ENCODE assay signal across 14 mouse cellular contexts in the genomic region with DNA sequence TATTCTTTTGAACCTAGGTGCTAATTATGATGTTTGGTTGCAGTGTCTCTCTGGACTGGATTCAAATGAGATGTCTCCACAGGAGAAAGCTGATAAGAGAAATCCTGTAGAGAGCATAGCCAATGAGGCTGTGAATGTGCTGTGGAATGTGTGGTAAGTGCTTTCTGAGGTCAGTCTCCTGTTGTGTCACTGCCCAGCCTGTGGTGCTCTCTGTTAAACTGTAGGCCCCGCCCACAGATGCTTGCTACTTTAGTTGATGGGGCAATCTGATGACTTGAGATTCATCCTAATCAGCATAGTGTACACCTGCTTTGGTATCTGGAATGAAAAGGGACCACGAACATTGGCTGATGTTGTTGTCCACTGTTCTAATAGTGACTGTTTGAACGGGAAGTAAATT.
"Had no signal": no experiment of that assay in that cellular context is flagged by ENCODE, and none has a peak within 500 bp of the region (broad histone marks: within the 10 kb centered on the region; RNA-seq: fewer than 3 reads in every experiment).

No protein-coding gene starts in this region.

- H3K9me3 ChIP-seq: limb, embryonic 10.5 days; liver, embryonic 12.5 days; megakaryocyte, embryonic 14.5 days; midbrain, embryonic 15.5 days; neural tube, embryonic 12.5 days had no signal

- H3K4me2 ChIP-seq: liver, embryonic 12.5 days; midbrain, embryonic 11.5 days; midbrain, embryonic 15.5 days; neural tube, embryonic 12.5 days had no signal

- H3K9ac ChIP-seq: liver, embryonic 12.5 days; midbrain, embryonic 15.5 days; neural tube, embryonic 12.5 days had no signal

- ATAC-seq: liver, embryonic 12.5 days; midbrain, embryonic 15.5 days had no signal

- H3K4me3 ChIP-seq: left cerebral cortex, adult 2 months; limb, embryonic 10.5 days; liver, embryonic 12.5 days; megakaryocyte, embryonic 14.5 days; midbrain, embryonic 15.5 days; neural tube, embryonic 12.5 days had no signal

- DNase-seq: kidney, postnatal 10 days; kidney, postnatal 4 days; retina, postnatal 1 day; right cerebral cortex, postnatal 4 days; spleen, adult 18-20 months; thymus, adult 18-20 months; thymus, postnatal 14 days had no signal

- H3K27ac ChIP-seq: left cerebral cortex, adult 2 months; limb, embryonic 10.5 days; liver, embryonic 12.5 days; midbrain, embryonic 15.5 days; neural tube, embryonic 12.5 days had no signal

- H3K27me3 ChIP-seq: liver, embryonic 12.5 days; megakaryocyte, embryonic 14.5 days; midbrain, embryonic 15.5 days; neural tube, embryonic 12.5 days had no signal
